Mouse (Mus musculus) right cerebral cortex, postnatal 14 days (tissue): ENCODE results near the gene Cc2d1b.

Experiments used
- DNase-seq: peaks from one replicate; pipeline ENCODE4 v3.0.0; 2022

Gene Cc2d1b

DNA sequence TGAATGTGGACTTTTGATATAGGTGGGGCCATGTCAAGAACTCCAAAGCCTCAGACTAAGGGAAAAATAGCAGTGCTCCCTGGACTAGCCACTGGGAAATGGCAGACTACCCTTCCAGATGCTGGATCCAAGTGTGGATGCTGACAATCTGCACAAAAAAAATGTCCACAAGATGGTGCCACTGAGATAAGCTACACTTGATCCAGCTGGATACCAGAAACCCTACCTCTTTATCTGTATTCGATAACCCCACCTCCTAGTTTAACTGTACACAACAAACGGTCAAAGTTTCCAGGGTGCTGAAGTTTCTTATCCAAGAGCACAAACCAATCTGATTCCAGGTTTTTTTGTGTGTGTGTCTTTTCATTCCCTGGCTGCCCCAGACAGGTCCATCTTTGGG lies 44.7 kb downstream of the Cc2d1b start:
- DNase-seq: no peak
